Mouse (Mus musculus): ENCODE measurements around the gene Slc13a1.
"Not testable (repeated sequence)": the region's sequence is repeated elsewhere in the genome, so short reads cannot be mapped to it uniquely, and the experiment has no call there.

The Slc13a1 gene

GRCm38 (mm10) chr6:24167734-24168327 lies at the start of gene Slc13a1:
Slc13a1 (minus strand) TSS chr6:24168092.
- in situ Hi-C loops (cut with MboI; ENCODE audit: low pct_unique_long_range_greater_than_20kb in 1 of 2, low sequenced_read_pairs in 2 of 2, unreplicated experiment in 1 of 2) = no loop called here

GRCm38 (mm10) chr6:24207866-24208265 lies 40.0 kb upstream of the Slc13a1 start:
- in situ Hi-C loops (cut with MboI; ENCODE audit: low pct_unique_long_range_greater_than_20kb in 1 of 2, low sequenced_read_pairs in 2 of 2, unreplicated experiment in 1 of 2) = no loop called here

GRCm38 (mm10) chr6:24202226-24202625 lies 34.3 kb upstream of the Slc13a1 start:
- in situ Hi-C loops (cut with MboI; ENCODE audit: low pct_unique_long_range_greater_than_20kb in 1 of 2, low sequenced_read_pairs in 2 of 2, unreplicated experiment in 1 of 2) = no loop called here

- in situ Hi-C loops (cut with MboI; ENCODE audit: low pct_unique_long_range_greater_than_20kb in 1 of 2, low sequenced_read_pairs in 2 of 2, unreplicated experiment in 1 of 2) = no loop called here
These were observed 33.0 kb upstream of the Slc13a1 start for GRCm38 (mm10) chr6:24200644-24201484.

- in situ Hi-C loops (cut with MboI; ENCODE audit: low pct_unique_long_range_greater_than_20kb in 1 of 2, low sequenced_read_pairs in 2 of 2, unreplicated experiment in 1 of 2) = not testable (repeated sequence)
These were observed 29.8 kb upstream of the Slc13a1 start for GRCm38 (mm10) chr6:24197501-24198195.

GRCm38 (mm10) chr6:24196406-24196805 lies 28.5 kb upstream of the Slc13a1 start:
- in situ Hi-C loops (cut with MboI; ENCODE audit: low pct_unique_long_range_greater_than_20kb in 1 of 2, low sequenced_read_pairs in 2 of 2, unreplicated experiment in 1 of 2) = not testable (repeated sequence)

GRCm38 (mm10) chr6:24183439-24183838 lies 15.5 kb upstream of the Slc13a1 start:
- in situ Hi-C loops (cut with MboI; ENCODE audit: low pct_unique_long_range_greater_than_20kb in 1 of 2, low sequenced_read_pairs in 2 of 2, unreplicated experiment in 1 of 2) = no loop called here

- in situ Hi-C loops (cut with MboI; ENCODE audit: low pct_unique_long_range_greater_than_20kb in 1 of 2, low sequenced_read_pairs in 2 of 2, unreplicated experiment in 1 of 2) = no loop called here
These were observed 7.5 kb upstream of the Slc13a1 start for GRCm38 (mm10) chr6:24175393-24175792.

- in situ Hi-C loops (cut with MboI; ENCODE audit: low pct_unique_long_range_greater_than_20kb in 1 of 2, low sequenced_read_pairs in 2 of 2, unreplicated experiment in 1 of 2) = no loop called here
These were observed 6.1 kb upstream of the Slc13a1 start for GRCm38 (mm10) chr6:24173951-24174350.

- in situ Hi-C loops (cut with MboI; ENCODE audit: low pct_unique_long_range_greater_than_20kb in 1 of 2, low sequenced_read_pairs in 2 of 2, unreplicated experiment in 1 of 2) = no loop called here
These were observed 4.8 kb upstream of the Slc13a1 start for GRCm38 (mm10) chr6:24172736-24173135.

- in situ Hi-C loops (cut with MboI; ENCODE audit: low pct_unique_long_range_greater_than_20kb in 1 of 2, low sequenced_read_pairs in 2 of 2, unreplicated experiment in 1 of 2) = no loop called here
These were observed 1.1 kb downstream of the Slc13a1 start for GRCm38 (mm10) chr6:24166772-24167171.

- in situ Hi-C loops (cut with MboI; ENCODE audit: low pct_unique_long_range_greater_than_20kb in 1 of 2, low sequenced_read_pairs in 2 of 2, unreplicated experiment in 1 of 2) = no loop called here
These were observed 2.6 kb downstream of the Slc13a1 start for GRCm38 (mm10) chr6:24165249-24165648.

- in situ Hi-C loops (cut with MboI; ENCODE audit: low pct_unique_long_range_greater_than_20kb in 1 of 2, low sequenced_read_pairs in 2 of 2, unreplicated experiment in 1 of 2) = no loop called here
These were observed 8.1 kb downstream of the Slc13a1 start for GRCm38 (mm10) chr6:24159795-24160194.

- in situ Hi-C loops (cut with MboI; ENCODE audit: low pct_unique_long_range_greater_than_20kb in 1 of 2, low sequenced_read_pairs in 2 of 2, unreplicated experiment in 1 of 2) = no loop called here
These were observed 13.0 kb downstream of the Slc13a1 start for GRCm38 (mm10) chr6:24154901-24155300.

GRCm38 (mm10) chr6:24132951-24133350 lies 34.9 kb downstream of the Slc13a1 start:
- in situ Hi-C loops (cut with MboI; ENCODE audit: low pct_unique_long_range_greater_than_20kb in 1 of 2, low sequenced_read_pairs in 2 of 2, unreplicated experiment in 1 of 2) = no loop called here

GRCm38 (mm10) chr6:24122632-24123031 lies 45.3 kb downstream of the Slc13a1 start:
- in situ Hi-C loops (cut with MboI; ENCODE audit: low pct_unique_long_range_greater_than_20kb in 1 of 2, low sequenced_read_pairs in 2 of 2, unreplicated experiment in 1 of 2) = no loop called here

GRCm38 (mm10) chr6:24111614-24112013 lies 56.3 kb downstream of the Slc13a1 start:
- in situ Hi-C loops (cut with MboI; ENCODE audit: low pct_unique_long_range_greater_than_20kb in 1 of 2, low sequenced_read_pairs in 2 of 2, unreplicated experiment in 1 of 2) = no loop called here

GRCm38 (mm10) chr6:24108471-24108870 lies 59.4 kb downstream of the Slc13a1 start:
- in situ Hi-C loops (cut with MboI; ENCODE audit: low pct_unique_long_range_greater_than_20kb in 1 of 2, low sequenced_read_pairs in 2 of 2, unreplicated experiment in 1 of 2) = no loop called here

GRCm38 (mm10) chr6:24106157-24106556 lies 61.7 kb downstream of the Slc13a1 start:
- in situ Hi-C loops (cut with MboI; ENCODE audit: low pct_unique_long_range_greater_than_20kb in 1 of 2, low sequenced_read_pairs in 2 of 2, unreplicated experiment in 1 of 2) = no loop called here
